8 mouse cellular contexts compared by ENCODE assay signal in the genomic region with DNA sequence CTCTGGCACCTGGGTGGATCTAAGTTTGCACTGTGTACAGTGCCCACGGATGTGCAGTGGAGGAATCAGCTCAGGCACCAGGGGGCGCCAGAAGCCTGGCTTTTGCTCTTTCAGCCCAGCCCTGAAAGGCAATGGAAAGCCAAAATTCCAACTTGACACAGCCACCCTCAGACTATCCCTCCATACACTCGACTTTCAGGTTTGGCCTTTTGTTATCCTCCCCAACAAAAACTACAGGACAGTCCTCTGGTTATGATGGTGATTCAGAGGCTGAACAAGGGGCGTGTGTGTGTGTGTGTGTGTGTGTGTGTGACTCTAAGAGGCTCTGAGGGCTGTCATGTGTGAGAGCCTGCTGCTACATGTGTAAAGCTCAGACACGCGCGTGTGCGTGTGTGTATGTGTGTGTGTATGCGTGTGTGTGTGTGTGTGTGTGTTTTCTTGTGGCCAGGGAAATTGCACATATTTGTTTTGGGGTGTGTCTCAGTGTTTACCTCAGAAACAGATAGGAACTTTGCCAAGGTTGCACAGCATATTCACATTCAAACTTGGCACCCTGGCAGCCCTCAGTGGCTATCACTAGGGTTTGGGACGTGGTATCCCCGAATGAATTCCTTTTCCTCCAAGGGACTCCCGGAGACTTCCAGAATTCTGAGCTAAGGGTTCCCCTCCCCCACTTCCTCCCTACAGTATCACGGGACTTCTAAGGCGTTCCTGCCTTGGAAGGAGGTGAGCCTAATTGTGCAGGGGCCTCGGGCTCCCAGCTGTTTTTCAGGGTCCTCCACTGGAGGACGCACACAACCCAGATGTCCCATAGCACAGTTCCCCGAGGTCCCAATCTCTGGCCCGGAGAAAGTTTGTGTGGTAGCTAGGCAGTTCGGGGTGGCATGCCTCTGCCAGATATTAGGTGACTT. TPM values are rescaled to one million over a fixed set of nuclear protein-coding genes. Genes with fewer than 3 reads are reported as not detected.
DNase-seq lines count a peak whose midpoint lies in the region; ATAC-seq and TF ChIP-seq lines count a peak whose summit lies in the region.

No protein-coding gene starts in this region.

- H3K36me3 ChIP-seq in embryonic facial prominence, embryonic 11.5 days (replicated peaks; ENCODE audit: control insufficient read depth, insufficient read depth, low read depth, low read length) = no peaks in the 10 kb centered on the region
- no peaks in the 10 kb centered on the region for H3K36me3 ChIP-seq in heart, adult 2 months (ENCODE audit: control insufficient read depth, insufficient read depth, low read length)
- H3K36me3 ChIP-seq in kidney, adult 2 months (ENCODE audit: control insufficient read depth, insufficient read depth, low read length) = no peaks in the 10 kb centered on the region
- peaks cover 2% of the 10 kb centered on the region; the same call in 1 of the 2 replicates for H3K36me3 ChIP-seq in liver, adult 2 months (ENCODE audit: control insufficient read depth, insufficient read depth, low read length)

- 5% methylated on average over 19 of the region's 19 CpGs for WGBS in embryonic facial prominence, embryonic 11.5 days
- 2% methylated on average over 19 of the region's 19 CpGs for WGBS in heart, adult 2 months
- 6% methylated on average over 19 of the region's 19 CpGs for WGBS in kidney, adult 2 months
- under 1% methylated on average over 19 of the region's 19 CpGs for WGBS in liver, adult 2 months

- peak; percentile 95 for DNase-seq in 3T3-L1 (ENCODE audit: low read depth, low spot score)
- peak; percentile 95 for DNase-seq in adrenal gland, postnatal 14 days
- peak; percentile 91 for DNase-seq in embryonic facial prominence, embryonic 11.5 days (ENCODE audit: low spot score)
- peak; percentile 89 to 94 for DNase-seq in heart, adult 2 months
- peak; percentile 93 for DNase-seq in kidney, adult 2 months
- DNase-seq in liver, adult 2 months (ENCODE audit: extremely low read depth, low read depth, low spot score) = peak; percentile 86
- DNase-seq in spleen, postnatal 36 days (ENCODE audit: low spot score in 2 of 2) = peak; percentile 80 to 85

- H3K27ac ChIP-seq in embryonic facial prominence, embryonic 11.5 days (replicated peaks; ENCODE audit: low read depth, low read length) = peak overlapping the region; percentile 64; the same call in 1 of the 2 replicates
- H3K27ac ChIP-seq in heart, adult 2 months = peak overlapping the region; percentile 100
- H3K27ac ChIP-seq in kidney, adult 2 months (ENCODE audit: insufficient read depth, low read depth, low read length) = peak overlapping the region; percentile 83
- peak overlapping the region; percentile 96 for H3K27ac ChIP-seq in liver, adult 2 months (replicated peaks; ENCODE audit: insufficient read depth, low read depth, low read length)

- peak; percentile 82 for TF ChIP-seq POLR2A in heart, adult 2 months (IDR thresholded peaks at IDR 0.05; ENCODE audit: insufficient read depth, low read depth, low read length)
- no peak for TF ChIP-seq POLR2A in kidney, adult 2 months (IDR thresholded peaks at IDR 0.05; ENCODE audit: low read depth, low read length)
- TF ChIP-seq POLR2A in liver, adult 2 months (IDR thresholded peaks at IDR 0.05; ENCODE audit: extremely low read depth, insufficient read depth, low read length) = 0 out of 2 replicates have a peak, but pooled peaks have one; percentile 13

- TF ChIP-seq CTCF in heart, adult 2 months (IDR thresholded peaks at IDR 0.05) = no peak; the same call in 1 of the 2 replicates
- peak; percentile 99 for TF ChIP-seq CTCF in kidney, adult 2 months (conservative IDR thresholded peaks at IDR 0.05; ENCODE audit: insufficient read depth, insufficient read length, low read depth, low read length)
- peak; percentile 96 for TF ChIP-seq CTCF in liver, adult 2 months (IDR thresholded peaks at IDR 0.05; ENCODE audit: low read depth, low read length)

- intact Hi-C loops in heart, adult 2 months (cut with DNase I) = loop anchor here (1.0 to 5.0 kb wide), 4 partner anchors 32 to 365 kb away; partner anchors contain the start of genes Hsd17b6 and Zbtb39

- no peaks in the 10 kb centered on the region for H3K9me3 ChIP-seq in embryonic facial prominence, embryonic 11.5 days (replicated peaks; ENCODE audit: control insufficient read depth, low read length)

- peak overlapping the region; percentile 38 for H3K9ac ChIP-seq in embryonic facial prominence, embryonic 11.5 days (replicated peaks; ENCODE audit: low read length)
- H3K9ac ChIP-seq in heart, adult 2 months (ENCODE audit: low read depth, low read length) = peak overlapping the region; percentile 85
- H3K9ac ChIP-seq in liver, adult 2 months (ENCODE audit: low read depth, low read length) = peak overlapping the region; percentile 88

- peaks cover 11% of the 10 kb centered on the region for H3K4me1 ChIP-seq in embryonic facial prominence, embryonic 11.5 days (ENCODE audit: control insufficient read depth, insufficient read depth, low read length)
- peaks cover 5% of the 10 kb centered on the region for H3K4me1 ChIP-seq in heart, adult 2 months (ENCODE audit: control insufficient read depth, insufficient read depth, low read length)
- peaks cover 9% of the 10 kb centered on the region; the same call in 1 of the 2 replicates for H3K4me1 ChIP-seq in kidney, adult 2 months (ENCODE audit: control insufficient read depth, insufficient read depth, low read length)
- H3K4me1 ChIP-seq in liver, adult 2 months (ENCODE audit: control insufficient read depth, insufficient read depth, low read length) = peaks cover 5% of the 10 kb centered on the region; the same call in 1 of the 2 replicates

- peak overlapping the region; percentile 26 for H3K4me3 ChIP-seq in embryonic facial prominence, embryonic 11.5 days (ENCODE audit: low read depth, low read length)
- H3K4me3 ChIP-seq in heart, adult 2 months = peak overlapping the region; percentile 84
- peak overlapping the region; percentile 79 for H3K4me3 ChIP-seq in kidney, adult 2 months (ENCODE audit: insufficient read depth, low read depth, low read length)
- H3K4me3 ChIP-seq in liver, adult 2 months (ENCODE audit: insufficient read depth, low read depth, low read length) = peak overlapping the region; percentile 85

- H3K79me2 ChIP-seq in heart, adult 2 months (replicated peaks; ENCODE audit: control insufficient read depth, insufficient read depth, low read length) = no peaks in the 10 kb centered on the region; the same call in 1 of the 2 replicates
- H3K79me2 ChIP-seq in liver, adult 2 months (ENCODE audit: control insufficient read depth, insufficient read depth, low read length) = peaks cover 11% of the 10 kb centered on the region; the same call in 1 of the 2 replicates

- peak; percentile 75 for ATAC-seq in embryonic facial prominence, embryonic 11.5 days (replicated peaks; ENCODE audit: insufficient number of reproducible peaks, low FRiP score, low TSS enrichment, low read depth)
- ATAC-seq in monocyte, adult 5-6 weeks (replicated peaks; ENCODE audit: insufficient number of reproducible peaks, low FRiP score, low TSS enrichment, poor library complexity, severe bottlenecking) = peak; percentile 42

- H3K27me3 ChIP-seq in embryonic facial prominence, embryonic 11.5 days (ENCODE audit: control insufficient read depth, insufficient read depth, low read length) = no peaks in the 10 kb centered on the region
- no peaks in the 10 kb centered on the region for H3K27me3 ChIP-seq in heart, adult 2 months (ENCODE audit: control insufficient read depth, insufficient read depth, low read length)
- no peaks in the 10 kb centered on the region for H3K27me3 ChIP-seq in kidney, adult 2 months (replicated peaks; ENCODE audit: control insufficient read depth, insufficient read depth, low read length)
- H3K27me3 ChIP-seq in liver, adult 2 months (ENCODE audit: control insufficient read depth, insufficient read depth, low read length) = no peaks in the 10 kb centered on the region

- peak; percentile 82 for TF ChIP-seq EP300 in heart, adult 2 months (IDR thresholded peaks at IDR 0.05; ENCODE audit: insufficient read depth, low read depth, low read length)

- H3K4me2 ChIP-seq in embryonic facial prominence, embryonic 11.5 days (ENCODE audit: low read depth, low read length) = peak overlapping the region; percentile 60

RNA-seq across cellular contexts. Expression of gene Stat6, which starts 0.7 kb away (rescaled TPM):
- total RNA-seq in adrenal gland, postnatal 14 days (2021) = 75.0 and 89.4 TPM in 2 replicates
- polyA plus RNA-seq in embryonic facial prominence, embryonic 11.5 days (2014; fragmentation: Nextera tagmentation; extraction: Ambion mirVana) = 8.1 and 8.2 TPM in 2 replicates
- 10 to 100 TPM; 43.7 to 43.9 TPM for total RNA-seq in heart, adult 2 months (2021)
- polyA plus RNA-seq in heart, adult 2 months (2012; rRNA removed) = 49.5 and 61.7 TPM in 2 replicates
- polyA plus RNA-seq in kidney, adult 2 months (2012; rRNA removed) = 70.2 and 72.1 TPM in 2 replicates
- 27.7 and 29.1 TPM in 2 replicates for total RNA-seq in liver, adult 2 months (2014; rRNA removed)
- 29.4 and 44.7 TPM in 2 replicates for polyA plus RNA-seq in liver, adult 2 months (2012; rRNA removed)
- total RNA-seq in monocyte, adult 5-6 weeks (2017) = 171 to 211 TPM (median 204 TPM) in 3 replicates

RNA-seq across cellular contexts. Expression of gene Lrp1, which starts 21.2 kb away (rescaled TPM):
- total RNA-seq in adrenal gland, postnatal 14 days (2021) = 138 and 201 TPM in 2 replicates
- polyA plus RNA-seq in embryonic facial prominence, embryonic 11.5 days (2014; fragmentation: Nextera tagmentation; extraction: Ambion mirVana) = 55.5 and 59.0 TPM in 2 replicates
- total RNA-seq in heart, adult 2 months (2021) = 10 to 100 TPM; 74.0 to 79.5 TPM
- polyA plus RNA-seq in heart, adult 2 months (2012; rRNA removed) = 74.1 and 83.7 TPM in 2 replicates
- 55.3 and 57.8 TPM in 2 replicates for polyA plus RNA-seq in kidney, adult 2 months (2012; rRNA removed)
- total RNA-seq in liver, adult 2 months (2014; rRNA removed) = 193 and 278 TPM in 2 replicates
- polyA plus RNA-seq in liver, adult 2 months (2012; rRNA removed) = 354 and 373 TPM in 2 replicates
- total RNA-seq in monocyte, adult 5-6 weeks (2017) = 147 to 219 TPM (median 171 TPM) in 3 replicates

RNA-seq across cellular contexts. Expression of gene Nemp1, which starts 24.6 kb away (rescaled TPM):
- 9.2 and 9.4 TPM in 2 replicates for total RNA-seq in adrenal gland, postnatal 14 days (2021)
- 11.2 and 11.7 TPM in 2 replicates for polyA plus RNA-seq in embryonic facial prominence, embryonic 11.5 days (2014; fragmentation: Nextera tagmentation; extraction: Ambion mirVana)
- total RNA-seq in heart, adult 2 months (2021) = 1 to 10 TPM; 3.7 to 4.2 TPM
- polyA plus RNA-seq in heart, adult 2 months (2012; rRNA removed) = 2.2 and 4.0 TPM in 2 replicates
- 2.3 and 2.5 TPM in 2 replicates for polyA plus RNA-seq in kidney, adult 2 months (2012; rRNA removed)
- 5.5 and 6.3 TPM in 2 replicates for total RNA-seq in liver, adult 2 months (2014; rRNA removed)
- 2.0 and 2.7 TPM in 2 replicates for polyA plus RNA-seq in liver, adult 2 months (2012; rRNA removed)
- total RNA-seq in monocyte, adult 5-6 weeks (2017) = 16.1 to 28.4 TPM (median 17.2 TPM) in 3 replicates

RNA-seq across cellular contexts. Expression of gene Nab2, which starts 26.3 kb away (rescaled TPM):
- total RNA-seq in adrenal gland, postnatal 14 days (2021) = 23.7 and 24.6 TPM in 2 replicates
- 8.0 and 9.3 TPM in 2 replicates for polyA plus RNA-seq in embryonic facial prominence, embryonic 11.5 days (2014; fragmentation: Nextera tagmentation; extraction: Ambion mirVana)
- total RNA-seq in heart, adult 2 months (2021) = 1 to 10 TPM; 5.0 to 6.3 TPM
- 10.0 and 11.2 TPM in 2 replicates for polyA plus RNA-seq in heart, adult 2 months (2012; rRNA removed)
- polyA plus RNA-seq in kidney, adult 2 months (2012; rRNA removed) = 17.9 and 18.6 TPM in 2 replicates
- total RNA-seq in liver, adult 2 months (2014; rRNA removed) = 8.9 and 13.4 TPM in 2 replicates
- 16.0 and 16.6 TPM in 2 replicates for polyA plus RNA-seq in liver, adult 2 months (2012; rRNA removed)
- total RNA-seq in monocyte, adult 5-6 weeks (2017) = 12.6 to 35.9 TPM (median 17.8 TPM) in 3 replicates

Comparison
In these comparisons a context has a peak if more than half of its experiments do, and no peak if none do; other contexts are left out.
1. Peak in every context shown above with its lines: DNase-seq, ATAC-seq, H3K4me3 ChIP-seq and H3K27ac ChIP-seq.
2. H3K4me3 ChIP-seq: peak in every context shown above with its lines; median percentile 85 in liver, adult 2 months; 84 in heart, adult 2 months; 79 in kidney, adult 2 months; 26 in embryonic facial prominence, embryonic 11.5 days.
3. H3K9ac ChIP-seq: peak in every context shown above with its lines; median percentile 88 in liver, adult 2 months; 85 in heart, adult 2 months; 38 in embryonic facial prominence, embryonic 11.5 days.